Mouse (Mus musculus): ENCODE data around the gene Ptprc.

Ptprc gene

GRCm38 (mm10) chr1:138175494-138175893 is at the start of gene Ptprc:
TSS of gene Ptprc (minus strand) at chr1:138175708.
- DNase-seq = no peak

- DNase-seq = no peak
These were observed 39.4 kb upstream of the Ptprc start for GRCm38 (mm10) chr1:138214736-138215458.

- DNase-seq = no peak
These were observed 35.0 kb upstream of the Ptprc start for GRCm38 (mm10) chr1:138210387-138211024.

GRCm38 (mm10) chr1:138209751-138210150 is 34.2 kb upstream of the Ptprc start:
- no peak for DNase-seq

- no peak for DNase-seq
These were observed 30.5 kb upstream of the Ptprc start for GRCm38 (mm10) chr1:138206041-138206440.

- peak; percentile 91 for DNase-seq
These were observed 16.4 kb upstream of the Ptprc start for GRCm38 (mm10) chr1:138191689-138192508.

GRCm38 (mm10) chr1:138188131-138188530 is 12.6 kb upstream of the Ptprc start:
- DNase-seq = peak; percentile 34

- DNase-seq = no peak
These were observed 10.4 kb upstream of the Ptprc start for GRCm38 (mm10) chr1:138185904-138186303.

GRCm38 (mm10) chr1:138180081-138180480 is 4.6 kb upstream of the Ptprc start:
- DNase-seq = no peak

GRCm38 (mm10) chr1:138174705-138175492 is 609 bp downstream of the Ptprc start:
- DNase-seq = no peak

- DNase-seq = peak; percentile 53
These were observed 1.4 kb downstream of the Ptprc start for GRCm38 (mm10) chr1:138174143-138174542.

GRCm38 (mm10) chr1:138173669-138174068 is 1.8 kb downstream of the Ptprc start:
- no peak for DNase-seq

- no peak for DNase-seq
These were observed 3.0 kb downstream of the Ptprc start for GRCm38 (mm10) chr1:138172547-138172946.

GRCm38 (mm10) chr1:138172096-138172495 is 3.4 kb downstream of the Ptprc start:
- no peak for DNase-seq

- DNase-seq = no peak
These were observed 9.2 kb downstream of the Ptprc start for GRCm38 (mm10) chr1:138166233-138166771.

- peak; percentile 57 for DNase-seq
These were observed 12.9 kb downstream of the Ptprc start for GRCm38 (mm10) chr1:138162638-138163037.

GRCm38 (mm10) chr1:138158921-138159320 is 16.6 kb downstream of the Ptprc start:
- DNase-seq = no peak

- DNase-seq = no peak
These were observed 17.3 kb downstream of the Ptprc start for GRCm38 (mm10) chr1:138158236-138158635.

- no peak for DNase-seq
These were observed 17.8 kb downstream of the Ptprc start for GRCm38 (mm10) chr1:138157709-138158108.

GRCm38 (mm10) chr1:138157008-138157407 is 18.5 kb downstream of the Ptprc start:
- peak; percentile 72 for DNase-seq

- peak; percentile 63 for DNase-seq
These were observed 21.2 kb downstream of the Ptprc start for GRCm38 (mm10) chr1:138154185-138154785.

- DNase-seq = no peak
These were observed 22.4 kb downstream of the Ptprc start for GRCm38 (mm10) chr1:138153126-138153525.

Measured in thymus, postnatal 25 days (tissue).